Mouse (Mus musculus) ES-Bruce4 (cell line): ENCODE results near the gene Ust. TPM values are rescaled to one million over a fixed set of nuclear protein-coding genes. Genes with fewer than 3 reads are reported as not detected.
"Not testable (repeated sequence)": the region's sequence is repeated elsewhere in the genome, so short reads cannot be mapped to it uniquely, and the experiment has no call there.

Source experiments
- H3K27ac ChIP-seq: 2 replicates; pipeline ENCODE4 v1.5.1; 2012; ENCODE audit warnings: low read length, inconsistent platforms; ENCODE audit not compliant: insufficient read depth
- H3K27me3 ChIP-seq: 2 replicates; pipeline ENCODE4 v1.6.1; 2012; ENCODE audit warnings: mild to moderate bottlenecking, low read length, inconsistent platforms; ENCODE audit not compliant: control insufficient read depth, poor library complexity, insufficient read depth, severe bottlenecking
- H3K36me3 ChIP-seq: 2 replicates; pipeline ENCODE4 v1.6.1; 2012; ENCODE audit warnings: inconsistent platforms, mild to moderate bottlenecking, low read length, moderate library complexity; ENCODE audit not compliant: control insufficient read depth, poor library complexity, insufficient read depth, severe bottlenecking
- H3K4me1 ChIP-seq: one replicate; pipeline ENCODE4 v1.8.1; 2011; ENCODE audit warnings: low read length; ENCODE audit not compliant: control insufficient read depth, insufficient read depth
- H3K4me3 ChIP-seq: 2 replicates; pipeline ENCODE4 v1.5.1; 2011; ENCODE audit warnings: low read depth, mild to moderate bottlenecking, low read length
- H3K9ac ChIP-seq: 2 replicates; pipeline ENCODE4 v1.6.1; 2012; ENCODE audit warnings: low read depth, mild to moderate bottlenecking, inconsistent platforms; ENCODE audit not compliant: poor library complexity, severe bottlenecking
- H3K9me3 ChIP-seq: replicated peaks from 2 replicates; pipeline ENCODE4 v1.6.1; 2012; ENCODE audit warnings: mild to moderate bottlenecking, low read length, inconsistent platforms; ENCODE audit not compliant: control insufficient read depth, poor library complexity, insufficient read depth, severe bottlenecking
- CTCF ChIP-seq: IDR thresholded peaks from one replicate; pipeline ENCODE4 v1.8.1; 2011; ENCODE audit warnings: low read depth, low read length
- EP300 ChIP-seq: IDR thresholded peaks from 2 replicates; pipeline ENCODE4 v1.6.1; 2011; ENCODE audit warnings: low read depth, low read length; ENCODE audit not compliant: insufficient read depth
- POLR2A ChIP-seq: IDR thresholded peaks from one replicate; pipeline ENCODE4 v1.8.1; 2011; ENCODE audit warnings: low read length; ENCODE audit not compliant: insufficient read depth
- polyA plus RNA-seq: library from polyadenylated mRNA; stranded (reverse); fragments of >200 nt; gene quantifications from 2 replicates; pipeline ENCODE4 v1.2.4, GENCODE M21; 2011; ENCODE audit warnings: low read depth; ENCODE audit not compliant: missing spikeins, insufficient read depth, insufficient read length

The Ust gene
- 0.67 and 0.99 TPM in 2 replicates for polyA plus RNA-seq

- Histone ChIP-seq H3K27me3 (peaks cover 7% of the 10 kb centered on the region), H3K27ac (no peak within 1 kb of the TSS), H3K36me3 (no peaks in the 10 kb centered on the region), H3K4me3 (peak within 1 kb of the TSS; percentile 69), H3K9me3 (no peaks in the 10 kb centered on the region), H3K4me1 (no peaks in the 10 kb centered on the region), H3K9ac (peak within 1 kb of the TSS; percentile 71)
- TF ChIP-seq EP300 (no peak), CTCF (no peak), POLR2A (no peak)
These were observed at the start of gene Ust for GRCm38 (mm10) chr10:8518141-8519013. Ust (minus strand) TSS chr10:8518825.

- Histone ChIP-seq H3K9me3 (peaks cover 12% of the 10 kb centered on the region; the same call in 1 of the 2 replicates), H3K4me1 (no peaks in the 10 kb centered on the region), H3K27ac (no peak overlapping the region), H3K4me3 (no peak overlapping the region), H3K9ac (no peak overlapping the region), H3K36me3 (no peaks in the 10 kb centered on the region), H3K27me3 (no peaks in the 10 kb centered on the region)
- no peak for TF ChIP-seq CTCF
- no peak for TF ChIP-seq POLR2A
- TF ChIP-seq EP300 = no peak
These were observed 42.7 kb upstream of the Ust start for GRCm38 (mm10) chr10:8561366-8561765.

GRCm38 (mm10) chr10:8559566-8559965 lies 40.9 kb upstream of the Ust start:
- H3K4me1 ChIP-seq, H3K9ac ChIP-seq: not testable (repeated sequence)
- peaks cover 13% of the 10 kb centered on the region; the same call in 1 of the 2 replicates for H3K9me3 ChIP-seq

GRCm38 (mm10) chr10:8552239-8552638 lies 33.6 kb upstream of the Ust start:
- not testable (repeated sequence) for H3K27me3 ChIP-seq, H3K4me3 ChIP-seq, H3K36me3 ChIP-seq, H3K9ac ChIP-seq, H3K4me1 ChIP-seq, H3K27ac ChIP-seq
- peaks cover 24% of the 10 kb centered on the region for H3K9me3 ChIP-seq

More at GRCm38 (mm10) chr10:8559566-8559965, 40.9 kb upstream of the Ust start:
- not testable (repeated sequence) for H3K27me3 ChIP-seq, H3K4me3 ChIP-seq, H3K27ac ChIP-seq, H3K36me3 ChIP-seq

GRCm38 (mm10) chr10:8551601-8552000 lies 33.0 kb upstream of the Ust start:
- peaks cover 24% of the 10 kb centered on the region for H3K9me3 ChIP-seq
- H3K27ac ChIP-seq, H3K4me3 ChIP-seq, H3K4me1 ChIP-seq, H3K27me3 ChIP-seq, H3K9ac ChIP-seq, H3K36me3 ChIP-seq: not testable (repeated sequence)

GRCm38 (mm10) chr10:8541514-8541913 lies 22.9 kb upstream of the Ust start:
- H3K27ac ChIP-seq = no peak overlapping the region
- no peak overlapping the region for H3K4me3 ChIP-seq
- no peaks in the 10 kb centered on the region for H3K27me3 ChIP-seq
- no peaks in the 10 kb centered on the region for H3K36me3 ChIP-seq
- H3K4me1 ChIP-seq = no peaks in the 10 kb centered on the region
- TF ChIP-seq POLR2A (no peak), CTCF (no peak), EP300 (no peak)
- H3K9me3 ChIP-seq = no peaks in the 10 kb centered on the region
- H3K9ac ChIP-seq = no peak overlapping the region
